Mouse (Mus musculus) MEL (cell line): Measurements from ENCODE around the gene Il4. TPM values are rescaled to one million over a fixed set of nuclear protein-coding genes. Genes with fewer than 3 reads are reported as not detected.

Experiments
- DNase-seq: peaks from one replicate; pipeline ENCODE4 v3.0.0; 2011; ENCODE audit warnings: low read depth, low spot score
- H3K27ac ChIP-seq: 2 replicates; pipeline ENCODE4 v1.5.1; 2012; ENCODE audit warnings: low read depth, mild to moderate bottlenecking, control low read depth, low read length, moderate library complexity; ENCODE audit not compliant: control insufficient read depth
- H3K27me3 ChIP-seq, 2 experiments: fragments of 150-350 bp in 1 of 2; sonication (generic) in 1 of 2; 2 replicates each; pipeline ENCODE4 v1.6.1; 2012; ENCODE audit warnings: low read length in 2 of 2, mild to moderate bottlenecking in 2 of 2, improper control_type of control experiment in 1 of 2, moderate library complexity in 1 of 2; ENCODE audit not compliant: insufficient read depth in 2 of 2, control insufficient read depth in 1 of 2
- H3K36me3 ChIP-seq, 2 experiments: 2 replicates each; pipeline ENCODE4 v1.6.1; 2012 to 2014; ENCODE audit warnings: low read length in 2 of 2, improper control_type of control experiment in 1 of 2, inconsistent platforms in 1 of 2, mild to moderate bottlenecking in 1 of 2; ENCODE audit not compliant: insufficient read depth in 2 of 2, control insufficient read depth in 1 of 2
- H3K4me1 ChIP-seq, 2 experiments: fragments of 150-350 bp in 1 of 2; sonication (generic) in 1 of 2; 2 replicates each; pipeline ENCODE4 v1.6.1; 2012; ENCODE audit warnings: low read length in 2 of 2, improper control_type of control experiment in 1 of 2, mild to moderate bottlenecking in 1 of 2; ENCODE audit not compliant: insufficient read depth in 2 of 2, control insufficient read depth in 1 of 2
- H3K4me3 ChIP-seq, 2 experiments: fragments of 150-350 bp in 1 of 2; sonication (generic) in 1 of 2; 2 replicates each; pipeline ENCODE4 v1.5.1; 2012; ENCODE audit warnings: low read depth in 2 of 2, low read length in 2 of 2, mild to moderate bottlenecking in 2 of 2, moderate library complexity in 2 of 2, control low read depth in 1 of 2, improper control_type of control experiment in 1 of 2; ENCODE audit not compliant: control insufficient read depth in 1 of 2, insufficient read depth in 1 of 2
- H3K79me2 ChIP-seq: 2 replicates; pipeline ENCODE4 v1.6.1; 2012; ENCODE audit warnings: mild to moderate bottlenecking, low read length, moderate library complexity; ENCODE audit not compliant: control insufficient read depth, poor library complexity, insufficient read depth
- H3K9ac ChIP-seq: 2 replicates; pipeline ENCODE4 v1.6.1; 2012; ENCODE audit warnings: low read depth, mild to moderate bottlenecking, control low read depth, low read length, moderate library complexity; ENCODE audit not compliant: control insufficient read depth, poor library complexity, severe bottlenecking
- H3K9me3 ChIP-seq: fragments of 150-350 bp; sonication (generic); replicated peaks from 2 replicates; pipeline ENCODE4 v1.6.1; 2012; ENCODE audit warnings: mild to moderate bottlenecking, low read length, improper control_type of control experiment, moderate library complexity; ENCODE audit not compliant: insufficient read depth
- CHD1 ChIP-seq: IDR thresholded peaks from 2 replicates; pipeline ENCODE4 v1.6.1; 2012; ENCODE audit warnings: low read depth, mild to moderate bottlenecking, inconsistent platforms, low read length, improper control_type of control experiment
- CHD2 ChIP-seq: IDR thresholded peaks from 2 replicates; pipeline ENCODE4 v1.6.1; 2011; ENCODE audit warnings: low read length, improper control_type of control experiment
- CTCF ChIP-seq, 3 experiments: IDR thresholded peaks in 2 of 3; conservative IDR thresholded peaks in 1 of 3; 2 replicates each; pipeline ENCODE4 v1.5.1; 2011 to 2012; ENCODE audit warnings: low read length in 3 of 3, low read depth in 2 of 3, mild to moderate bottlenecking in 2 of 3, improper control_type of control experiment in 1 of 3, inconsistent platforms in 1 of 3, mixed read lengths in 1 of 3, moderate library complexity in 1 of 3; ENCODE audit not compliant: control insufficient read depth in 1 of 3, insufficient read depth in 1 of 3, poor library complexity in 1 of 3, severe bottlenecking in 1 of 3
- E2F4 ChIP-seq: IDR thresholded peaks from 2 replicates; pipeline ENCODE4 v1.6.1; 2011; ENCODE audit warnings: low read depth, low read length, improper control_type of control experiment, borderline replicate concordance
- ELF1 ChIP-seq: IDR thresholded peaks from 2 replicates; pipeline ENCODE4 v1.6.1; 2014; ENCODE audit warnings: low read depth, mild to moderate bottlenecking, inconsistent platforms, low read length, improper control_type of control experiment, moderate library complexity
- EP300 ChIP-seq, 2 experiments: IDR thresholded peaks; 2 replicates each; pipeline ENCODE4 v1.6.1; 2011; ENCODE audit warnings: improper control_type of control experiment in 2 of 2, low read length in 2 of 2, low read depth in 1 of 2, mild to moderate bottlenecking in 1 of 2
- ETS1 ChIP-seq: IDR thresholded peaks from 2 replicates; pipeline ENCODE4 v1.6.1; 2012; ENCODE audit warnings: low read depth, mild to moderate bottlenecking, inconsistent platforms, low read length, improper control_type of control experiment, moderate library complexity
- GABPA ChIP-seq: IDR thresholded peaks from 2 replicates; pipeline ENCODE4 v1.6.1; 2012; ENCODE audit warnings: low read depth, mild to moderate bottlenecking, inconsistent platforms, low read length, improper control_type of control experiment, moderate library complexity
- GATA1 ChIP-seq: IDR thresholded peaks from 2 replicates; pipeline ENCODE4 v1.6.1; 2011; ENCODE audit warnings: low read depth, low read length, improper control_type of control experiment
- HCFC1 ChIP-seq: IDR thresholded peaks from 2 replicates; pipeline ENCODE4 v1.6.1; 2012; ENCODE audit warnings: low read depth, mild to moderate bottlenecking, inconsistent platforms, low read length, improper control_type of control experiment, moderate library complexity
- JUND ChIP-seq: IDR thresholded peaks from 2 replicates; pipeline ENCODE4 v1.6.1; 2011; ENCODE audit warnings: low read depth, mild to moderate bottlenecking, improper control_type of control experiment, low read length
- MAFK ChIP-seq: IDR thresholded peaks from 2 replicates; pipeline ENCODE4 v1.6.1; 2011; ENCODE audit warnings: low read depth, mild to moderate bottlenecking, low read length, improper control_type of control experiment, borderline replicate concordance
- MAX ChIP-seq: IDR thresholded peaks from 2 replicates; pipeline ENCODE4 v1.6.1; 2011; ENCODE audit warnings: low read length, improper control_type of control experiment
- MAZ ChIP-seq: IDR thresholded peaks from 2 replicates; pipeline ENCODE4 v1.6.1; 2012; ENCODE audit warnings: low read depth, mild to moderate bottlenecking, inconsistent platforms, low read length, improper control_type of control experiment
- MEF2A ChIP-seq: IDR thresholded peaks from 2 replicates; pipeline ENCODE4 v1.6.1; 2014; ENCODE audit warnings: low read depth, mild to moderate bottlenecking, inconsistent platforms, low read length, improper control_type of control experiment; ENCODE audit not compliant: poor library complexity, insufficient replicate concordance, severe bottlenecking; ENCODE audit errors: extremely low read depth
- MXI1 ChIP-seq: IDR thresholded peaks from 2 replicates; pipeline ENCODE4 v1.6.1; 2011; ENCODE audit warnings: mild to moderate bottlenecking, low read depth, low read length, improper control_type of control experiment
- MYB ChIP-seq: IDR thresholded peaks from 2 replicates; pipeline ENCODE4 v1.6.1; 2011; ENCODE audit warnings: mild to moderate bottlenecking, low read depth, low read length, improper control_type of control experiment
- MYC ChIP-seq: IDR thresholded peaks from 2 replicates; pipeline ENCODE4 v1.6.1; 2011; ENCODE audit warnings: low read depth, mild to moderate bottlenecking, low read length, improper control_type of control experiment, moderate library complexity
- NELFE ChIP-seq: IDR thresholded peaks from 2 replicates; pipeline ENCODE4 v1.6.1; 2011; ENCODE audit warnings: low read depth, low read length, improper control_type of control experiment
- NRF1 ChIP-seq: IDR thresholded peaks from 2 replicates; pipeline ENCODE4 v1.6.1; 2014; ENCODE audit warnings: low read depth, mild to moderate bottlenecking, inconsistent platforms, low read length, improper control_type of control experiment, moderate library complexity; ENCODE audit not compliant: poor library complexity, insufficient read depth, severe bottlenecking
- POLR2A ChIP-seq, 2 experiments: IDR thresholded peaks; 2 replicates each; pipeline ENCODE4 v1.6.1; 2011 to 2012; ENCODE audit warnings: low read length in 2 of 2, mild to moderate bottlenecking in 2 of 2, control low read depth in 1 of 2, improper control_type of control experiment in 1 of 2, low read depth in 1 of 2, moderate library complexity in 1 of 2; ENCODE audit not compliant: control insufficient read depth in 1 of 2, insufficient read depth in 1 of 2, poor library complexity in 1 of 2
- POLR2AphosphoS2 ChIP-seq: IDR thresholded peaks from 2 replicates; pipeline ENCODE4 v1.6.1; 2011; ENCODE audit warnings: low read length, improper control_type of control experiment
- POLR2AphosphoS5 ChIP-seq: IDR thresholded peaks from 2 replicates; pipeline ENCODE4 v1.6.1; 2012; ENCODE audit warnings: low read depth, borderline replicate concordance, mild to moderate bottlenecking, inconsistent platforms, low read length, moderate library complexity, mixed read lengths
- RAD21 ChIP-seq: IDR thresholded peaks from 2 replicates; pipeline ENCODE4 v1.6.1; 2011; ENCODE audit warnings: mild to moderate bottlenecking, low read depth, low read length, improper control_type of control experiment
- RCOR1 ChIP-seq: IDR thresholded peaks from 2 replicates; pipeline ENCODE4 v1.6.1; 2012; ENCODE audit warnings: low read depth, mild to moderate bottlenecking, inconsistent platforms, low read length, improper control_type of control experiment
- SIN3A ChIP-seq: IDR thresholded peaks from 2 replicates; pipeline ENCODE4 v1.6.1; 2012; ENCODE audit warnings: low read length, improper control_type of control experiment, inconsistent platforms
- SMC3 ChIP-seq: IDR thresholded peaks from 2 replicates; pipeline ENCODE4 v1.6.1; 2011; ENCODE audit warnings: low read depth, low read length, improper control_type of control experiment
- TAL1 ChIP-seq: IDR thresholded peaks from 2 replicates; pipeline ENCODE4 v1.6.1; 2012; ENCODE audit warnings: mild to moderate bottlenecking, inconsistent platforms, low read length, moderate library complexity, mixed read lengths
- TBP ChIP-seq: IDR thresholded peaks from 2 replicates; pipeline ENCODE4 v1.8.0; 2011; ENCODE audit warnings: low read depth, low read length, improper control_type of control experiment
- TCF12 ChIP-seq: IDR thresholded peaks from 2 replicates; pipeline ENCODE4 v1.6.1; 2014; ENCODE audit warnings: low read depth, mild to moderate bottlenecking, inconsistent platforms, low read length, improper control_type of control experiment, moderate library complexity
- UBTF ChIP-seq: IDR thresholded peaks from 2 replicates; pipeline ENCODE4 v1.6.1; 2012; ENCODE audit warnings: low read depth, mild to moderate bottlenecking, inconsistent platforms, low read length, improper control_type of control experiment, moderate library complexity, borderline replicate concordance; ENCODE audit not compliant: insufficient read depth
- USF1 ChIP-seq: IDR thresholded peaks from 2 replicates; pipeline ENCODE4 v1.6.1; 2014; ENCODE audit warnings: low read depth, mild to moderate bottlenecking, inconsistent platforms, low read length, improper control_type of control experiment, moderate library complexity
- USF2 ChIP-seq, 2 experiments: IDR thresholded peaks; 2 replicates each; pipeline ENCODE4 v1.6.1; 2011 to 2012; ENCODE audit warnings: improper control_type of control experiment in 2 of 2, low read length in 2 of 2, borderline replicate concordance in 1 of 2, inconsistent platforms in 1 of 2, low read depth in 1 of 2, mild to moderate bottlenecking in 1 of 2; ENCODE audit not compliant: insufficient read depth in 1 of 2
- ZC3H11A ChIP-seq: IDR thresholded peaks from 2 replicates; pipeline ENCODE4 v1.6.1; 2012; ENCODE audit warnings: low read depth, mild to moderate bottlenecking, inconsistent platforms, low read length, improper control_type of control experiment
- ZMIZ1 ChIP-seq: IDR thresholded peaks from 2 replicates; pipeline ENCODE4 v1.6.1; 2012; ENCODE audit warnings: low read depth, mild to moderate bottlenecking, inconsistent platforms, low read length, improper control_type of control experiment, moderate library complexity
- ZNF384 ChIP-seq: IDR thresholded peaks from 2 replicates; pipeline ENCODE4 v1.6.1; 2012; ENCODE audit warnings: low read depth, mild to moderate bottlenecking, inconsistent platforms, low read length, improper control_type of control experiment
- polyA plus RNA-seq, 2 experiments: library from polyadenylated mRNA; stranded (reverse) in 1 of 2; unstranded in 1 of 2; fragments of >175 nt in 1 of 2; fragments of >200 nt in 1 of 2; gene quantifications; 2 replicates each; pipeline versions ENCODE4 v1.2.1 to v1.2.4; 2012; ENCODE audit warnings: low replicate concordance in 2 of 2, low read depth in 1 of 2; ENCODE audit not compliant: insufficient read length in 2 of 2, insufficient read depth in 1 of 2, missing spikeins in 1 of 2
- total RNA-seq: library from RNA; depleted of rRNA; stranded (reverse); fragments of 300-350 nt; gene quantifications from 2 replicates; pipeline ENCODE4 v1.2.3, GENCODE M21; 2012

Il4 gene
- total and polyA plus RNA-seq, 3 experiments = 4.3 to 10.4 TPM; not detected in 1

DNA sequence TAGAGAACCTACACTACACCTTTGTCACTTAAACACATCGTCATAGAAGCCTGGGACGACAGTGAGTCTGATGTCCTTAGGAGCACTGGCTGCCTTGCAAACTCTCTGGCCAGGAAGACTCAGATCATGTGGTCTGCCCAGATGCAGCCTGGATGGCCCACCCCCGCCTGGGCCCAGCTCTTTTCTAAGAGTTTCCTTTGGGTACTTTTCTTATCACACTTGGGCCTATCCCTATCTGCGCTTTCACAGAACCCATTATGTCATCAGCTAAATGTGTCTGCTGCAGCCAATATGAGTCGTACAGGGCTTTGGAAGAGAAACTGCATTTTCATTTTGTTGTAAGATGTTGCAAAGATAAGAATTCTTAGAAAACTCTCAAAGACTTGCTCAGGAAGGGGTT lies 36.6 kb upstream of the Il4 start (continued):
- TF ChIP-seq CHD1 = no peak
- no peak for TF ChIP-seq UBTF
- peak; percentile 69; the same call in 1 of the 2 replicates for TF ChIP-seq MAX
- peak; percentile 13; the same call in 1 of the 2 replicates for TF ChIP-seq ZC3H11A
- TF ChIP-seq HCFC1 = peak; percentile 66
- no peak for TF ChIP-seq E2F4
- peak; percentile 70; the same call in 1 of the 2 replicates for TF ChIP-seq POLR2AphosphoS2
- peak; percentile 88 for TF ChIP-seq SIN3A
- peak; percentile 69 for TF ChIP-seq MXI1
- no peak for TF ChIP-seq POLR2AphosphoS5
- no peak for TF ChIP-seq TBP
- peak; percentile 26; the same call in 1 of the 2 replicates for TF ChIP-seq NRF1
- TF ChIP-seq ETS1 = peak; percentile 100
- TF ChIP-seq MAFK = peak; percentile 69; the same call in 1 of the 2 replicates
- no peak for TF ChIP-seq CTCF (IDR thresholded peaks at IDR 0.05 in 2 of 3, conservative IDR thresholded peaks at IDR 0.05 in 1 of 3; ENCODE audit: control insufficient read depth in 1 of 3, insufficient read depth in 1 of 3, low read depth in 2 of 3, low read length in 3 of 3, poor library complexity in 1 of 3, severe bottlenecking in 1 of 3)
- peak; percentile 84 for TF ChIP-seq MYC

- Histone ChIP-seq H3K9me3 (no peaks in the 10 kb centered on the region), H3K36me3 (peaks cover 47 to 49% of the 10 kb centered on the region in 2 experiments), H3K4me3 (no peak overlapping the region), H3K27ac (peak overlapping the region; percentile 42), H3K27me3 (no peaks in the 10 kb centered on the region), H3K9ac (no peak overlapping the region), H3K4me1 (peaks cover 42 to 52% of the 10 kb centered on the region in 2 experiments), H3K79me2 (no peaks in the 10 kb centered on the region)
- DNase-seq = peak; percentile 53
- 0 out of 2 replicates have a peak, but pooled peaks have one; percentile 35 for TF ChIP-seq MXI1
- TF ChIP-seq GABPA = no peak
- no peak for TF ChIP-seq MYC
- TF ChIP-seq TAL1 = no peak
- TF ChIP-seq USF1 = no peak
- TF ChIP-seq CHD1 = no peak
- TF ChIP-seq CHD2 = no peak
- no peak for TF ChIP-seq UBTF
- peak; percentile 90 for TF ChIP-seq ETS1
- no peak for TF ChIP-seq ZNF384
- TF ChIP-seq MAZ = no peak
- peak; percentile 79 to 87 for TF ChIP-seq EP300 (IDR thresholded peaks at IDR 0.05; ENCODE audit: low read depth in 1 of 2, low read length in 2 of 2)
- peak; percentile 60 for TF ChIP-seq RCOR1
- TF ChIP-seq RAD21 = no peak
- TF ChIP-seq TCF12 = peak; percentile 79
- no peak for TF ChIP-seq NELFE
- peak; percentile 31; the same call in 1 of the 2 replicates for TF ChIP-seq MEF2A
- no peak for TF ChIP-seq JUND
- no peak for TF ChIP-seq SMC3
- peak; percentile 66 for TF ChIP-seq GATA1
- no peak for TF ChIP-seq POLR2A (IDR thresholded peaks at IDR 0.05; ENCODE audit: control insufficient read depth in 1 of 2, insufficient read depth in 1 of 2, low read depth in 1 of 2, low read length in 2 of 2, poor library complexity in 1 of 2)
- TF ChIP-seq USF2 (IDR thresholded peaks at IDR 0.05; ENCODE audit: borderline replicate concordance in 1 of 2, insufficient read depth in 1 of 2, low read depth in 1 of 2, low read length in 2 of 2) = no peak
- TF ChIP-seq ZMIZ1 = no peak
- TF ChIP-seq ELF1 = no peak
- TF ChIP-seq MYB = peak; percentile 28; the same call in 1 of the 2 replicates
These were observed 34.0 kb upstream of the Il4 start for GRCm38 (mm10) chr11:53652427-53652826.
